Mouse (Mus musculus): ENCODE results near the gene Abt1.
A peak's percentile ranks its signal among the peaks of the same experiment; 100 is the strongest.

Gene Abt1

DNA sequence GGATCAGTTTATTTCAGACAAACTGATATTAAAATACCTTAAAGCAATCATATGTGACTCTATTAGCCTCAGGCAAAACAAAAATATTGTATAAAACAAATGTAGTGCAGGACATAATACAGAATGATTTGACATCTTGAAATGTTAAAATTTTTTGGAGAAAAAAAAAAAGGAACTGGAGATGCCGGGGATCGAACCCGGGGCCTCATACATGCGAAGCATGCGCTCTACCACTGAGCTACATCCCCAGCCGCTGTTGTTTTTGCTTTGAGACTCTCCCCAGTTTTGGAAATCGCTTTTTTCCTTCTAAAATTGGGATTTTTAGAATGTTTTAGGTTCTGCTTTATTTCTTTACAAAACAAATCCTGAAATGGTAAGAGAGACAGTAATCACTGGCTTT is 14.9 kb upstream of the Abt1 start:
- DNase-seq (ENCODE audit: low spot score), result no peak

DNA sequence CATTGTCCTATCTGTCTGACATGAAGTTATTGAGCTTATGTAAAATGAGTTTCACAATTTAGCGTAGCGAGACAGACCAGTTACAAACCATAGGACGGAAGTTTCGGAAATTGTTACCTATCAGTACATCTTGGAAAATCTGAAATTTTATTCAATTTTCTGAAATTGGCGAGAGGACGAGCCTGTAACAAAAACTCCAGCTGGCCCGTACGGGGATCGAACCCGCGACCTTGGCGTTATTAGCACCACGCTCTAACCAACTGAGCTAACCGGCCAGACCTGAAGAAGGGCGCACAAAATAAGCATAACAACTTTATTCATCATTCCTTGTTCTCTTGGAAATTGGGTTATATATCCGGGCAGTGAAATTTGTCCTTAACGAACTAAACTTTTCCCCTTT is 14.2 kb upstream of the Abt1 start:
- peak; percentile 88 for DNase-seq (ENCODE audit: low spot score)

DNA sequence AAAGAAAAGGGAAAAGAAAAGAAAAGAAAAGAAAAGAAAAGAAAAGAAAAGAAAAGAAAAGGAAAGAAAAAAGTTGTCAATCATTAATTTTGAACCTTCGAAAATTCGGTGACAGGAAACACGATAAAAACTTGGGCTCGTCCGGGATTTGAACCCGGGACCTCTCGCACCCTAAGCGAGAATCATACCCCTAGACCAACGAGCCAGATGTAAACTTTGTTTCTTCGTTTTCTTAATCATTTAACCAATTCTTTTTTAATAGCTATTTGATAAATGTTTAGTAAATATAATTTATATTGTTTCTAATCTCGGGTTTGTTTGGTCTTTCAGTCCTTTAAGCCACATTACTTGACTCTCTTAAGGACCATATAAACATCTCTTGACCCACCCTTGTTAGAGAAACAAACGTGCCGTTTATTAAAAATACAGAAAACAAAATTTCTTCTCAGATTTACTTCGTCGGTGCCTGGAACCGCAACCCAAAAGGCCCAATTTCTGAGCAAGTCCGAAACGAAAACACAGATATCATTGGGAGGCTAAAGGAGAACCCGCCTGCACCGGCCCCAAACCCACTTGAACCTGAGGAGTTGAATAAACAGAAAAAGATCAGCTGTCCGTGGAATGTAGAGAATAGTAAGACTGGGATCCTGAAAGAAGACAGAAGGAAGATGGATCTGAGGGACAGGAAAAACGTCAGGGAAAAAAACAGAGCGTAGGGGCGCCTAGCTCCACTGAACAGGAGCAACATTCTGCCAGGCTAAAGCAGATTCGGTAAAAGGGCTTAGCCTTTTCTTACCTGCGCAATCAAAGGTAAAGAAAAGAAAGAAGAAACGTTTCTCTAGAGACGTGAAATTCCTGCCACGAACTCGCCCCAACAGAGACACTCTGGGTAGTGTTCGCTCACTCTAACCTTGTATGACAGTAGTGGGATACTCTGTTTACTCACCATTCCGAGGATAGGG is 13.5 kb upstream of the Abt1 start:
- DNase-seq (ENCODE audit: low spot score), result peak; percentile 55

GRCm38 (mm10) chr13:23436231-23436661 is 12.6 kb upstream of the Abt1 start:
- no peak for DNase-seq (ENCODE audit: low spot score)

- no peak for DNase-seq (ENCODE audit: low spot score)
Observed at GRCm38 (mm10) chr13:23435676-23436075, 12.0 kb upstream of the Abt1 start.

DNA sequence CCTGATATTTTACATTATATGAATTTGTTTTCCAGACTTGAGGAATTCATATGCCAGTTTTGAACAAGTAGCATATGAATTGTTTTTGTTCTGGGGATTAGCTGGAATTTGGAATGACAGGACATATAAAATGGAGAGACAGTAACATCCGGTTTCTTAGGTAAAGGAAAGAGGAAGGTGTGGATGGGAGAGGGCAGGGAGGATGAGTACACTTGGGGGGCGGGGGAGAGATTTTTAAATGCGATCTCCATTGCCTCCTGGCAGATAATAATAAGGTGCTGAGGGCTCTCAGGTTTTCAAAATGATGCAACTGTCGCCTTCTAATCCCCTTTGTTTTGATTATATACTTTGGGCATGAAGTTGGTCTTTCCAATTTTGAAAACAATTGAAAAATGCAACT is 11.6 kb upstream of the Abt1 start:
- DNase-seq (ENCODE audit: low spot score), result no peak

DNA sequence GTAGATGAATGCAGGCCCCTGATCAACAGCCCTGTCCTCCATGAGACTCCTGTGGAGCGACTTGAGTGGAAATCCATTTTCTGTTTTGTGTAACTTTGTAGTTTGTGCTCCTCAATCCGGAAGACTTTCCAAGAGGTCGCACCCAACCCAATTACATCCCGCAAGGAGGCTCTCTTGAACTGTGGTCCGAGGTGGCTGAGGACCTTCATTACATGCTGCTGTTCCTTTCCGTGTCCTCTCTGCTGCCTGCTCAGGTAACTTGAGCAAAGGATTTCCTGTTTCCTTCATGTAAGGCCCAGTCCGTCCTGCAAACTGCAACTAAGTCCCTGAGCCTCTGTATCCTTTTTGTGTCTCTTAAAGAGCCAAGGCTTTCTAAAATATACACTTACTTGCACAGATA is 10.8 kb upstream of the Abt1 start:
- DNase-seq (ENCODE audit: low spot score), result no peak

DNA sequence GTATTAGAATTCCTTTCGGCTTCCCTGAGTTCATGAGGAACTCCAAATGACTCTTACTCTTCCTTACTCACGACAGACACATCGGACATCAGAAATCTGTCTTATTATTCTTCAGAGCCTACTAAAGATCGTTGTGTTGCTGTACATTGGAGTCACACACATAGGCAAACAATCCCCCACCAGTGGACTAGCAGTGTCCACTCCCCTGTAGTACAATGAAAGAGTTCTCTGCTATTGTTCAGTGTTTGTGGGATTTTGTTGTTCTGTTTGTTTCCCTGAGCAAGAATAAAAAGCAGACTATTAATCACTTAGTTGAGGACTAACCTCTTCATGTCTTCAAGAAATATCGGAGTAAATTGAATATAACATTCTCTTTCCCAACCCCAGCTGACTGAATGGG is 10.1 kb upstream of the Abt1 start:
- DNase-seq (ENCODE audit: low spot score), result no peak

DNA sequence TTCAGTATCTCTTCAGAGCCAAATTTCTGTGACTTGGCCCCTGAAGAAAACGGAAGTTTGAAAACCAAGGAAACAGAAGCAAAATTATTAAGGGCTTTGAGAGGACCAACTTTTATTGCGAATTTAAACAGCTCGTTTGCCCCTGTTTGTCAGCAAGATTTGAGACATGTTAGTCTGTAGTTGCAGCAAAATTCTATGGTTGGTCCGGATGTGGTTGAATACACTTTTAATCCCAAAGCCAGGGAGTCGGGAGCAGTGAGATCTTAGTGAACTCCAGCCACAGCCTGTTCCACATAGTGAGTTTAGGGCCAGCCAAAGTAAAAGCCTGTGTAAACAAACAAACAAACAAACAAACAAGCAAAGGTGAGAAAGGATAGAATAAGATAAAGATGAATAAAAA is 9.5 kb upstream of the Abt1 start:
- no peak for DNase-seq (ENCODE audit: low spot score)

- DNase-seq (ENCODE audit: low spot score), result peak; percentile 95
Observed at GRCm38 (mm10) chr13:23432562-23433201, 9.0 kb upstream of the Abt1 start.

GRCm38 (mm10) chr13:23431351-23431771 is 7.7 kb upstream of the Abt1 start:
- peak; percentile 79 for DNase-seq (ENCODE audit: low spot score)

GRCm38 (mm10) chr13:23430734-23431133 is 7.1 kb upstream of the Abt1 start:
- DNase-seq (ENCODE audit: low spot score), result peak; percentile 81

DNA sequence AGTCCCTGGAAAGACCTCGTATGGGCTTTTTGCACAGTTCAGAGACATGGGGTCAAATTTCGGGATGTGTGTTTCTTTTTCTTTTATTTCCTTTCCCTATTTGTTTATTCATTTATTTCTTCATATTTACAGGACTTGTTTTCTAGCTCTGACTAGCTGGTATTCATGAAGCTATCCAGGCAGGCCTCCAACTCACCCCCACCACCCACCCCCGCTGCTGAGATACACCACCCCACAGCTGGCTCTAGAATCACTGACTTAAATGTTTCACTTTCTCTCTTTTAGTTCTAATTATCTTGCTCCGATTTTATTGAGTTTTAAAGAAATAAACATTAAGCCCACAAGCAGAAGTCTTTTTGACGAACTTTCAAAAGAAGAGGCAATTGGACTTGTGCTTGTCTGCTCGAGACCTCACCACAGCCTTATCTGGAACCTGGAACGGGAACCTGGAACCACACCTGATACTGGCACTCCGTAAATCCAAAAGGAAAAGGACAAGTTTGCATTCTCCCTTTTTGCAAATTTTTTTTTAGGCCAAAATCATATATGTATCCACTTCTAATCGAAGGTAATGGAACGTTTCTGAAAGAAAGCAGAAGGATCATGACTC is 6.2 kb upstream of the Abt1 start:
- DNase-seq (ENCODE audit: low spot score), result no peak

- no peak for DNase-seq (ENCODE audit: low spot score)
Observed at GRCm38 (mm10) chr13:23428166-23428993, 4.7 kb upstream of the Abt1 start.

GRCm38 (mm10) chr13:23427401-23427910 is 3.8 kb upstream of the Abt1 start:
- no peak for DNase-seq (ENCODE audit: low spot score)

DNA sequence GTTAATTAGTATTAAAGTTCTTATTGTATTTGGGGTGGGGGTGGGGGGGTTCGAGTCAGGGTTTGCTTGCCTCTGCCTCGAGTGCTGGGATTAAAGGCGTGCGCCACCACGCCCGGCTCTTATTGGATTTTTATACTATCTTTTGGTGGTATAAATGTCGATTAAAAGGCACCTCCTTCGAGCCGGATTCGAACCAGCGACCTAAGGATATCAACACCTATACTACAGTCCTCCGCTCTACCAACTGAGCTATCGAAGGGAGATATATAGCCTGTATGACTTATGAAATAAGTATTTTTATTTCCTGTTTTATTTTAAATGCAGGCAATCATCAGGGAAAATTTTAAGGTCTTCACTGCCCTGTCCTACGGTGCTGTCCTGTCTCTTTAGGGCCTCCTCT is 3.3 kb upstream of the Abt1 start:
- DNase-seq (ENCODE audit: low spot score), result no peak

DNA sequence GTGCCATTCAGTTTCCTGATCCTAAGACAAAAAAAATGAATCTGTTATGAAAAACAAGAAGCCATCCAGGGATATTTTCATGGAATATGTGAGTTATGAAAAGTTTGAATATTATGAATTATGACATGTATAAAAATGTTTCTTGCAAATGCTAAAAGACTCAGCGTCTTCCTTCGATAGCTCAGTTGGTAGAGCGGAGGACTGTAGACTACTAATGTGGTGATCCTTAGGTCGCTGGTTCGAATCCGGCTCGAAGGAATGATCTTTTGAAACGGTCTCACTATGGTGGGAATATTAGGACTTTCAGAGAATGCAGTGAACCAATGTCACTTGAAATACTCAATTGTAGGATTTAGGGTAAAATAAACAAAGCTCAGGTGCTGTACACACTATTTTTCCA is 2.7 kb upstream of the Abt1 start:
- DNase-seq (ENCODE audit: low spot score), result no peak

DNA sequence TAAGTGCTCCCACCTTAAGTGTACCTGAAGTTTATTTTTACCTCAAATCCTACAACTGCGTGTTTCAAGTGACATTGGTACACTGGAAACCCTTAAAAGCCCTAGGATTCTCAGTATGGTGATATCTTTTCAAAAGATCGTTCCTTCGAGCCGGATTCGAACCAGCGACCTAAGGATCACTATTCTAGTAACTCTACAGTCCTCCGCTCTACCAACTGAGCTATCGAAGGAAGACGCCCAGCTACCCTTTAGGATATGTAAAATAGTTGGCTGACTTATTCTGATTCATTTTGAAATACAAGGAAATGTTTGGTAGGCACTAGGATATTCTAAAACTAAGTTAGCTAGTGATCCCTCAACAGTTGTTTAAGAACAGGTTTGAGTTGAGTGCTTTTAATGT is 1.8 kb upstream of the Abt1 start:
- DNase-seq (ENCODE audit: low spot score), result peak; percentile 65

DNA sequence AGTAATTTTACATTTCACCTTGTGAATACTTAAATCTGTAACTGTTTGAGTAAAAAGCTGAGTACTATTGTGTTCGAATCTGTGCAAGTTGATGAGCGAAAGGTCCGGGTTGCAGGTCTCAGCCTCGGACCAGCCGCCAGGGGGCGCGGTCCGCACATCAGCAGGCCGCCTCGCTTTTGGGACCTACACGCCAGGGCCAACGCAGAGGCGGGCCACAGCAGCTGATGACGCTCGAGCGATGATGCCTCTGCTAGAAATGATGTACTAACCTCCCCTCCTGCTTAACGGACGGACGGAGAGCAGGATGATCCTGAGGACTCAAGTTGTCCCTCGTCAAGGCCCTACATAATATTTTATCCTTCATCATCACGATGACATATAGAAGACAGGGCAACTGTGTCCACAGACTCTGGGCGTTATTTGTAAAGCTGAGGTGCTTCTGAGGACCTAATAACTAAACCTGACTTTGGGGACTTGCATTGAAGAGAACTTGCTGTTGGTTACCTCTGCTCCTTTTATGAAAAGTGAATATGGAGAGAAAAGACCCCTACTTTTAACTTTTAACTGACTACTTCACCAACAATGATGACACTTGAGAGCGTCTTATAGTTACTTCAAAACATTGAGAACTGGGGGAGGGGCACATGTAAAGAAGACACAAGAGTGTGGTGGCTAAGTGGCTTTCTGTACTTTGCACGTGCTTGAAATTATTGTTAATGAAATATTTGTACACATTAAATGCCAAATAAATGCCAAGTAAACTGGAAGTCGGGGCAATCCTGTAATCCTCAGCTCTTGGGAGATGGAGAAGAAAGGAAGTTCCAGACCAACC is 1.0 kb upstream of the Abt1 start:
- DNase-seq (ENCODE audit: low spot score), result peak; percentile 88

DNA sequence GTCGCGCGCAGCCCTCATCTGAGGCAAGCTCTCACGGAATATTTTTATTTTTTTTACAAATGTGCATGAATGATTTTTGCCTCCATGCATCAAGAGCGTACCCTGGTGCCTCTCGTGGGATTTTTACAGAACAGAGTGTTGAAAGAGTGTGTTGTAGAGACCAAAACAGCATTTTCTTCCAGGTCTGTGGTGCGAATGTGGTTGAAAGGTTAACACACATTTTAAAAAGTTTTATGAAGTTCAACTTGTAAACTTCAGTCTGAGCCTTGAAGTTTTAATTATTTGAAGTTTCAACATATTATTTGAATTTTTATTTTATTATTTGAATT is 350 bp upstream of the Abt1 start:
- DNase-seq (ENCODE audit: low spot score), result no peak

- DNase-seq (ENCODE audit: low spot score), result no peak
Observed at GRCm38 (mm10) chr13:23422351-23422750, 1.3 kb downstream of the Abt1 start.
